Mouse (Mus musculus) limb, embryonic 14.5 days (tissue): Measurements from ENCODE around the gene Ciao2a. TPM values are rescaled to one million over a fixed set of nuclear protein-coding genes. Genes with fewer than 3 reads are reported as not detected.
A peak's percentile ranks its signal among the peaks of the same experiment; 100 is the strongest.

Experiments
- ATAC-seq: fragments of 200-750 bp; cut with Nextera tagmentation; 2 replicates; pipeline ENCODE4 v1.8.0; 2017; ENCODE audit warnings: low read depth, moderate number of reproducible peaks, moderate TSS enrichment; ENCODE audit not compliant: low FRiP score
- DNase-seq: peaks from one replicate; pipeline ENCODE4 v3.0.0-alpha.2; 2015; ENCODE audit warnings: low spot score
- H3K27ac ChIP-seq: fragments of 300-500 bp; sonication (generic); replicated peaks from 2 replicates; pipeline ENCODE4 v1.5.1; 2014; ENCODE audit warnings: low read depth, mild to moderate bottlenecking, low read length, moderate library complexity, mixed read lengths
- H3K27me3 ChIP-seq: fragments of 300-500 bp; sonication (generic); 2 replicates; pipeline ENCODE4 v1.6.1; 2014; ENCODE audit warnings: low read length, mixed read lengths; ENCODE audit not compliant: control insufficient read depth, insufficient read depth
- H3K36me3 ChIP-seq: fragments of 300-500 bp; sonication (generic); 2 replicates; pipeline ENCODE4 v1.6.1; 2014; ENCODE audit warnings: mild to moderate bottlenecking, low read length, moderate library complexity, mixed read lengths; ENCODE audit not compliant: control insufficient read depth, insufficient read depth
- H3K4me1 ChIP-seq: fragments of 300-500 bp; sonication (generic); 2 replicates; pipeline ENCODE4 v1.6.1; 2014; ENCODE audit warnings: antibody characterized with exemption, low read length, mixed read lengths; ENCODE audit not compliant: control insufficient read depth, insufficient read depth
- H3K4me2 ChIP-seq: fragments of 300-500 bp; sonication (generic); replicated peaks from 2 replicates; pipeline ENCODE4 v1.6.1; 2014; ENCODE audit warnings: low read depth, mild to moderate bottlenecking, low read length, moderate library complexity; ENCODE audit not compliant: severe bottlenecking
- H3K4me3 ChIP-seq: fragments of 300-500 bp; sonication (generic); replicated peaks from 2 replicates; pipeline ENCODE4 v1.5.1; 2014; ENCODE audit warnings: low read length
- H3K9ac ChIP-seq: fragments of 300-500 bp; sonication (generic); 2 replicates; pipeline ENCODE4 v1.6.1; 2014; ENCODE audit warnings: mild to moderate bottlenecking, low read depth, low read length, moderate library complexity; ENCODE audit not compliant: severe bottlenecking
- H3K9me3 ChIP-seq: fragments of 300-500 bp; sonication (generic); 2 replicates; pipeline ENCODE4 v1.6.1; 2016; ENCODE audit warnings: low read length; ENCODE audit not compliant: control insufficient read depth
- POLR2A ChIP-seq: fragments of 200-500 bp; IDR thresholded peaks from 2 replicates; pipeline ENCODE4 v1.8.0; 2012; ENCODE audit warnings: inconsistent platforms, mild to moderate bottlenecking, moderate library complexity, borderline replicate concordance; ENCODE audit not compliant: insufficient read depth, insufficient read length; ENCODE audit errors: extremely low read depth
- WGBS: fragments of 180-500 bp; shearing (Covaris S2); extraction: QIAGEN DNeasy Blood & Tissue Kit; methylation state at CpG from one replicate; pipeline ENCODE4 v1.1.7; 2014; 5-methylcytosine and 5-hydroxymethylcytosine counted together
- polyA plus RNA-seq, 2 experiments: library from polyadenylated mRNA; depleted of rRNA in 1 of 2; stranded (reverse) in 1 of 2; unstranded in 1 of 2; fragments of >200 nt; fragmentation: Nextera tagmentation in 1 of 2; extraction: Ambion mirVana in 1 of 2; gene quantifications; 2 replicates each; pipeline versions ENCODE4 v1.2.1 to v1.2.3; 2012 to 2014

Gene Ciao2a
- polyA plus RNA-seq (2012; rRNA removed) (47.1 and 53.0 TPM in 2 replicates), polyA plus RNA-seq (2014; fragmentation: Nextera tagmentation; extraction: Ambion mirVana) (132 and 134 TPM in 2 replicates)

DNA sequence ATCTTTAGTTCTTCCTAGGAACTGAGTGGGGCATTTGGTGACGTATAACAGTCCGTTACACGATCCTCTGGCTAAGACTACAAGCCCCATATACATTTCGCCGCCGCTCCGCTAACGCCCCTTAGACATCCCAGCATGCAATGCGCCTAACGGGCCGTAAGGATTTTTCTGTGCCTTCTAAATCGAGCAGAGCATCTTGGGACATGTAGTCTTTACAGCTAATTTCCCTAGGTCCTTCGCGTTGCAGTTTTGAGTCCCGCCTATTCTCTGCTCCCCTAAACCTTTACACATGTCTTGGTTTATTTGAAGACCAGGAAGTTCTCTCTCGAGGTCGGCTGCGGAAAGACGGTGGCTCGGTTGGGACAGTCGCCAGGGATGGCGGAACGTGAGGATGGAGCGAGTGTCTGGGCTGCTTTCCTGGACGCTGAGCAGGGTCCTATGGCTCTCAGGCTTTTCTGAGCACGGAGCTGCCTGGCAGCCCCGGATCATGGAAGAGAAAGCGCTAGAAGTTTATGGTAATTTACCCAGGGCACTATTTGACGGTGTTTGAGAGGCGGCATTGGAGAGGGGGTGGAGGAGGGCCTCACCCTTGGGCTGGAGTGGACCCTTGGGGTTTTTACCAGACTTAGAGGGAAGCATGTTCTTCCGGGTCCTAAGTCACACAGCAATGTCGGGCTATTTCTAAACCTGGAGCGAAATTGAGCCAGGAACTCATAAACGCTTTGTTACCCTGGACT lies at the start of gene Ciao2a, which contains the start of gene Snx1:
Gene Ciao2a, plus strand, starts transcription at position 156 of the 737 bp plus-strand sequence.
Gene Snx1, minus strand, starts transcription at position 132 of the 737 bp plus-strand sequence.
- peaks cover 20% of the 10 kb centered on the region for H3K4me1 ChIP-seq
- H3K9me3 ChIP-seq = no peaks in the 10 kb centered on the region
- H3K27me3 ChIP-seq = no peaks in the 10 kb centered on the region
- peak within 1 kb of the TSS; percentile 66 for H3K9ac ChIP-seq
- H3K4me2 ChIP-seq = peak within 1 kb of the TSS; percentile 81
- peak within 1 kb of the TSS; percentile 60 for H3K4me3 ChIP-seq
- peak; percentile 64; the same call in 1 of the 2 replicates for TF ChIP-seq POLR2A
- WGBS = under 1% methylated on average over 34 of the region's 34 CpGs
- peak; percentile 83 for ATAC-seq
- H3K27ac ChIP-seq = peak within 1 kb of the TSS; percentile 80
- DNase-seq = peak; percentile 99
- H3K36me3 ChIP-seq = peaks cover 8% of the 10 kb centered on the region; the same call in 1 of the 2 replicates

DNA sequence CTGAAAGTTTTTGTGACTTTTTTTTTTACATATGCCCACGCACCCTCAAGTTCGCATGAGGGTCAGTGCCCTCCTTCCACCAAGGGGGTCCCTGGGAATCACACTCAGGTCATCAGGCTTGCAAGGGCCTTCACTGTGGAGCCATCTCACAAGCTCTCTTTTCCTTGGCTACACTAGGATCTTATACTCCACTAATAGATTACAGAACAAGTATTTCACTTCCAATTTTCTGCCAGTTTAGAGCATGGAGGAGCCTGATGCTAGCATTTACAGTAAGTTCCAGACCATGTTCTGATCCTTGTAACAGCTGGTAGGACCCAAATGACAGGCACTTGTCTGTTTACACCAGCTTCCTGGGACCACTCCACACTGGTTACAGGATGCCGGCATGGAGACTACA lies 48.3 kb upstream of the Ciao2a start:
- Histone ChIP-seq H3K27me3 (no peaks in the 10 kb centered on the region), H3K4me2 (peak overlapping the region; percentile 28; the same call in 1 of the 2 replicates), H3K4me1 (peaks cover 3% of the 10 kb centered on the region; the same call in 1 of the 2 replicates), H3K36me3 (no peaks in the 10 kb centered on the region), H3K9me3 (no peaks in the 10 kb centered on the region), H3K9ac (0 out of 2 replicates have a peak overlapping the region, but pooled peaks have one; percentile 12), H3K4me3 (no peak overlapping the region), H3K27ac (peak overlapping the region; percentile 81)
- no peak for TF ChIP-seq POLR2A
- DNase-seq = no peak
- 74% methylated on average over 3 of the region's 3 CpGs for WGBS
- no peak for ATAC-seq

DNA sequence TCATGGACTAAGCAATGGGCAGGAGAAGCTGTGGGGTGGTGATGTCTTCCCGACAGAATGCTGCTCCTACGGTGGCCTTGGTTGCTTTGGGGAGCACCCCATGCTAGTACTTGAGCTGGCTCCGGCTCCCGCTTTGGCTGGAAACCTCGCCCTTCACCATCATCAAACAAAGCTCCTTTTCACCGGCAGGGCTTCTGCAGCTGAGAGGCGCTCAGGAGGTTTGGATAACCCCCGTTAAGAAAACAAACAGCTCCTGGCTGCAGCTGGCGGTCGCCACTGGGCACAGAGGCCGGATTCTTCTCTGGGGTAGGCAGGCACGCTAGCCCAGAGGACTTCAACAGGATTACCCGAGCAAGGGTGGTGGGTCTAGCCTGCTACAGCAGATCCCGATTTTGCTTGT lies 47.9 kb upstream of the Ciao2a start:
- H3K36me3 ChIP-seq = no peaks in the 10 kb centered on the region
- no peaks in the 10 kb centered on the region for H3K9me3 ChIP-seq
- peak overlapping the region; percentile 81 for H3K27ac ChIP-seq
- peak; percentile 56 for DNase-seq
- TF ChIP-seq POLR2A = no peak
- 0 out of 2 replicates have a peak overlapping the region, but pooled peaks have one; percentile 12 for H3K9ac ChIP-seq
- peaks cover 3% of the 10 kb centered on the region; the same call in 1 of the 2 replicates for H3K4me1 ChIP-seq
- peak; percentile 70 for ATAC-seq
- H3K4me2 ChIP-seq = peak overlapping the region; percentile 28; the same call in 1 of the 2 replicates
- H3K4me3 ChIP-seq = no peak overlapping the region
- 9% methylated on average over 14 of the region's 14 CpGs for WGBS
- H3K27me3 ChIP-seq = no peaks in the 10 kb centered on the region

DNA sequence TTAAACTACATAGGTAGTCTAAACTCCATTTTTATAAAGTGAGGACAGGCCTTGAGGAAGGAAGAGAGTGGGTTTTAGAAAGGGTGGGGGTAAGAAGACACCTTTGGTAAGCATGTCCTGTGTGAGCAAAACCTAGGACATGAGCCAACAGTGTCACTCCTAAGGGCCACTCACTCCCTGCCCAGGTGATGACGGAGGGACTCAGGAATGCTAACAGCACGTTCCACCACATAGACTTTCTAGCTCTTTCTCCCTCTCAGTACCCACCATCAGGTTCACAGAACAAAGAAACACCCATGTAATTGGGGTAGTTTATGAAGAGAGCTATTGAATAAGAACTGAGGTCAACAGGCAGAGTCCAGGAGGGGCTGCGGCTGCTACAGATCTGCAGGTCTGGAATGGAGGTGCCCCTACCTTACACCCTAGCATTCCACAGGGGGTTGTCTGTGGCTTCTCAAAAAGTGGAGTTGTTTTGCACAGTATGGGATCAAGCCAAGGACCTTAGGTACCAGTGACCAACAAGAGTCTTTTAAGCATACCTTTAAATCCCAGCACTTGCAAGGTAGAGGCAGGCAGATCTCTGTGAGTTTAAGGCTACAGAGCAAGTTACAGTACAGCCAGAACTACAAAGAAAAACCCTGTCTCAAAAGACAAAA lies 45.5 kb upstream of the Ciao2a start:
- Histone ChIP-seq H3K9me3 (no peaks in the 10 kb centered on the region), H3K27ac (no peak overlapping the region), H3K27me3 (no peaks in the 10 kb centered on the region), H3K36me3 (no peaks in the 10 kb centered on the region), H3K9ac (no peak overlapping the region), H3K4me1 (peaks cover 3% of the 10 kb centered on the region; the same call in 1 of the 2 replicates), H3K4me2 (no peak overlapping the region), H3K4me3 (no peak overlapping the region)
- no peak for ATAC-seq
- no peak for DNase-seq
- TF ChIP-seq POLR2A = no peak
- 67% methylated on average over 3 of the region's 3 CpGs for WGBS

DNA sequence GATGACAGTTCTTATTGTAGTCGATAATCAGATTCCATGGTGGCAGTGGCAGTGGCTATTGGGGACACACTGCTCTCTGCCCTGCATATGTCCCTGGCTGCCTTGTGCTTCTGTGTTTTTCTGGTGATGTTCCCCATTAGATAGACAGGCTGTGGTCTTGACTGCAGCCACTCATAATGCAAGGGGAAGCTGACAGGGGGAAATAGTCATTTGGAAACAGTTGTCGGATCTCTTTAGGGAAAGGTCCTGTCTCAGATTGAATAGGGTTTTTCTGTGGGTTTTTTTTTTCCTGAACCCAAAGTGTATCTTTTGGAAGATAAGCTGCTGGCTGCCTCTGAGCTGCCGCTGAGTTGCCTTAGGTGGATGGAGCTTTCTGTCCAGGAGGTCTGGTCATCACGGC lies 44.4 kb upstream of the Ciao2a start:
- Histone ChIP-seq H3K36me3 (peaks cover 9% of the 10 kb centered on the region), H3K9me3 (no peaks in the 10 kb centered on the region), H3K27me3 (no peaks in the 10 kb centered on the region), H3K4me3 (no peak overlapping the region), H3K9ac (no peak overlapping the region), H3K27ac (no peak overlapping the region), H3K4me2 (no peak overlapping the region), H3K4me1 (peaks cover 3% of the 10 kb centered on the region; the same call in 1 of the 2 replicates)
- TF ChIP-seq POLR2A = no peak
- ATAC-seq (no peak), DNase-seq (no peak)
- WGBS = 88% methylated on average over 4 of the region's 4 CpGs
